Mouse (Mus musculus): ENCODE measurements at regions not wholly inside any gene's neighbourhood (a gene's known extent, or its start where the extent isn't known, plus 50 kb on each side); places are given as distances from the start of the nearest gene placed in this dataset.
A peak's percentile ranks its signal among the peaks of the same experiment; 100 is the strongest.
"Not testable (repeated sequence)": the region's sequence is repeated elsewhere in the genome, so short reads cannot be mapped to it uniquely, and the experiment has no call there.

GRCm38 (mm10) chr12:29280861-29281630 is 247.1 kb upstream of the Myt1l start:
- no peak for DNase-seq (ENCODE audit: low spot score)

GRCm38 (mm10) chr12:29288801-29289200 is 239.4 kb upstream of the Myt1l start:
- no peak for DNase-seq (ENCODE audit: low spot score)

- DNase-seq (ENCODE audit: low spot score): peak; percentile 95
These were observed 237.4 kb upstream of the Myt1l start for GRCm38 (mm10) chr12:29290591-29291351.

GRCm38 (mm10) chr12:29297984-29298383 is 230.2 kb upstream of the Myt1l start:
- DNase-seq (ENCODE audit: low spot score): no peak

GRCm38 (mm10) chr12:29315636-29316035 is 212.5 kb upstream of the Myt1l start:
- DNase-seq (ENCODE audit: low spot score): no peak

- DNase-seq (ENCODE audit: low spot score): no peak
These were observed 206.7 kb upstream of the Myt1l start for GRCm38 (mm10) chr12:29321468-29321867.

GRCm38 (mm10) chr12:29323534-29323933 is 204.7 kb upstream of the Myt1l start:
- no peak for DNase-seq (ENCODE audit: low spot score)

GRCm38 (mm10) chr12:29335839-29336469 is 192.2 kb upstream of the Myt1l start:
- DNase-seq (ENCODE audit: low spot score): no peak

- DNase-seq (ENCODE audit: low spot score): no peak
These were observed 190.8 kb upstream of the Myt1l start for GRCm38 (mm10) chr12:29337336-29337735.

- DNase-seq (ENCODE audit: low spot score): no peak
These were observed 186.7 kb upstream of the Myt1l start for GRCm38 (mm10) chr12:29341388-29341995.

GRCm38 (mm10) chr12:29343147-29343852 is 184.9 kb upstream of the Myt1l start:
- no peak for DNase-seq (ENCODE audit: low spot score)

GRCm38 (mm10) chr12:29348698-29349097 is 179.5 kb upstream of the Myt1l start:
- DNase-seq (ENCODE audit: low spot score): no peak

GRCm38 (mm10) chr12:29349146-29349850 is 178.9 kb upstream of the Myt1l start:
- DNase-seq (ENCODE audit: low spot score): no peak

- no peak for DNase-seq (ENCODE audit: low spot score)
These were observed 174.2 kb upstream of the Myt1l start for GRCm38 (mm10) chr12:29353777-29354496.

- DNase-seq (ENCODE audit: low spot score): no peak
These were observed 173.4 kb upstream of the Myt1l start for GRCm38 (mm10) chr12:29354816-29355215.

GRCm38 (mm10) chr12:29356681-29357397 is 171.3 kb upstream of the Myt1l start:
- no peak for DNase-seq (ENCODE audit: low spot score)

- DNase-seq (ENCODE audit: low spot score): no peak
These were observed 166.9 kb upstream of the Myt1l start for GRCm38 (mm10) chr12:29361236-29361635.

GRCm38 (mm10) chr12:29367741-29368106 is 160.5 kb upstream of the Myt1l start:
- DNase-seq (ENCODE audit: low spot score): not testable (repeated sequence)

GRCm38 (mm10) chr12:29368107-29368819 is 159.9 kb upstream of the Myt1l start:
- peak; percentile 11 for DNase-seq (ENCODE audit: low spot score)

Data from testis, postnatal 14 days (tissue).